Mouse (Mus musculus) cerebellum, postnatal 14 days (tissue): ENCODE measurements around the gene Esrp2.

Source experiments
- DNase-seq, 2 experiments: peaks; one replicate each; pipeline ENCODE4 v3.0.0; 2021; ENCODE audit warnings: mixed read lengths in 2 of 2

Gene Esrp2

DNA sequence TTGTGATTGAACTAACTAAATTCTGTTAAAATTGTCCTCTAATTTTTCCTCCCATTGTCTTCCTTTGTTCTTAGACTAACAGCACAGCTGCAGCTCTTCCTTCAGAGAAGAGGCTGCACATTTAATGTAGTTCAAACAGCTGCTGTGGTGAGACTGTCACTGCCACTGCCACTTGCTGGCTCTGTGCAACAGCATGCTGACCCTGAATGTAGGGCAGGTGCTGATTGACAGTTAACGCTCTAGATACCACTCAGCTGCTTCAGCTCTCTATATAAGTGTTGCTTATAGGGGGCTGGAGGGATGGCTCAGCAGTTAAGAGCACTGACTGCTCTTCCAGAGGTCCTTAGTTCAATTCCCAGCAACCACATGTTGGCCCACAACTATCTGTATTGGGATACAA lies 24.3 kb downstream of the Esrp2 start:
- no peak for DNase-seq

DNA sequence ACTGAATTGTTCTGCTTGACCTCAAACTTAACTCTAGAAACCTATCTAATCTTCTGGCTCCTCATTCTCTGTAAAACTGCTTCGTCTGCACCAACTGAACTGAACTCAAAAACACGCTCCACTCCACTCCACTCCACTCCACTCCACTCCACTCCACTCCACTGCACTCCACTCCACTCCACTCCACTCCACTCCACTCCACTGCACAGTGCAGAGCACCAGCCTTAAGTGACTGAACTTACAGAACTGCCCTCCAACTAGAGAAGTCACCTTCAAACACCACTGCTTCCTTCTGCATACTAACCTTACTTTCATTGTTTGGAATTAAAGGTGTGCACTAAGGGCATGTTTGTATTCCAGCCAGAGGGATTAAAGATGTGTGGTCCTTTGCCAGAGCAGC lies 24.7 kb downstream of the Esrp2 start:
- no peak for DNase-seq

DNA sequence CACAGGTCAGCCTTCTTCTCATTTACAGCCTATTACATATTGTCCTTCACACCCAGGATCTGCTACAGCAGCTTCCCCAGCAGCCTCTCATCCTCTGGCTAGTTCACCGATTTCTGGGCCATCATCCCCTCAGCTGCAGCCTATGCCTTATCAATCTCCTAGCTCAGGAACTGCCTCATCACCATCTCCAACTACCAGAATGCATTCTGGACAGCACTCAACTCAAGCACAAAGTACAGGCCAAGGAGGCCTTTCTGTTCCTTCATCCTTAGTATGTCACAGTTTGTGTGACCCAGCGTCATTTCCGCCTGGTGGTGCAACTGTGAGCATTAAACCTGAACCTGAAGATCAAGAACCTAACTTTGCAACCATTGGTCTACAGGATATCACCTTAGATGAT lies 28.0 kb downstream of the Esrp2 start:
- DNase-seq = no peak

DNA sequence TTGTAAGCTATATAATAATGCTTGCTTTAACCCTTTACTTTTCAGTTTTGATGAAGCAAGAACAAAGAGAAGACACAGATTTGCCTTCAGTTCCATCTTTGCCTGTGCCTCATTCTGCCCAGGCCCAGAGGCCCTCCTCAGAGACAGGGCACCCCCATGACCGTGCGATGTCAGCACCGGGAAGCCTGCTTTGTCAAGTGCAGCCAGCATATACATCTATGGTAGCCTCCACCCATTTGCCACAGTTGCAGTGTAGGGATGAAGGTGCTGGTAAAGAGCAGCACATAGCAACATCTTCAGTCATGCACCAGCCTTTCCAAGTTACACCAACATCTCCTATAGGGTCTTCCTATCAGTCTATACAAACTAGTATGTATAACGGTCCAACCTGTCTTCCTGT lies 28.7 kb downstream of the Esrp2 start:
- peak in 1 of 2 experiments; percentile 5 for DNase-seq

DNA sequence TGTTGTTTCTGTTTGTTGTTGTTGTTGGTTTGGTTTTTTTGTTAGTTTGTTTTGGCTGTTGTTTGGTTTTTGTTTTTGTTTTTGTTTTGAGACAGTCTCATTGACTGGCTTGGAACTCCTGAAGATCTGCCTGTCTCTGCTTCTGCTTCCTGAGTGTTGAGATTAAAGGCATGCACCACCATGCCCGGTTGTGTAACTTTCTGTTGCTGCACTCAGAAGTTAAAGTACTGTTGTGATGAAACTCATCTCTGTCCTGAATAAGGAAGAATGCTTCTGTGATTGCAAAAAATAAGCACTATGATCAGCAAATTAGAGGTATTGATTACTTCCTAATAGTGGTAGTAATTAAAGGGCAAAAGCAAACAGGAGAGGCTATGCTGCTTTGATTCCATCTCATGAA lies 30.6 kb downstream of the Esrp2 start:
- DNase-seq = no peak

DNA sequence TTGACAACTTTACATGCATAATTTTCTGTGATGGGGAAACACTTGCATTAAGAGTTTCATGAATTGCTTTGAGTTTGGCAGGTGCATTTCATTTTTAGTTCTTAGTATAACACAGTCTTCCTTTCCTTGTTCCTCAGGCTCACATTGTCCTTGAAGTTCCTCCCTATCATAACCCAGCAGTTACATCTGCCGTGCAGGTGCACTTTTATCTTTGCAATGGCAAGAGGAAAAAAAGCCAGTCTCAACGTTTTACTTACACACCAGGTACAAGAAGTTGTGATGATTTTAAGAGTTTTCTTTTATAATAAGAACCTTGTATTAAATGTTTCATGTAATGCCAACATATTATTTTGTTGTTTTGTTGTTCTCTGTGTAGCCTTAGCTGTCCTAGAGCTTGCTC lies 32.9 kb downstream of the Esrp2 start:
- DNase-seq = no peak

DNA sequence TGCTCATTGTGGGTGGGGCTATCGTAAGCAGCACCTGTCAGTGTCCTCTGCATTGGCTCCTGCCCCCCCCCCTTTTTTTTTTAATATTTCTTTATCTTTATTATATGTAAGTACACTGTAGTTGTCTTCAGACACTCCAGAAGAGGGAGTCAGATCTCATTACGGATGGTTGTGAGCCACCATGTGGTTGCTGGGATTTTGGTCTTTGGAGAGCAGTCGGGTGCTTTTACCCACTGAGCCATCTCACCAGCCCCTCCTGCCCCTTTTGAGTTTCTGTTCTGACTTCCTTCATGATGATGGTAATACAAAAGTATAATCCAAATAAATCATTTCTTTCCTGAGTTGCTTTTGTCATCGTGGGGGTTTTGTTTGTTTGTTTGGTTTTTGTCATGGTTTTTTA lies 34.5 kb downstream of the Esrp2 start:
- no peak for DNase-seq
